15 mouse cellular contexts compared by ENCODE assay signal in genomic region chr6:37679871-37680270, GRCm38 (mm10).
"Had no signal": no experiment of that assay in that cellular context is flagged by ENCODE, and none has a peak within 500 bp of the region (broad histone marks: within the 10 kb centered on the region; RNA-seq: fewer than 3 reads in every experiment).

No protein-coding gene starts in this region.

- H3K36me3 ChIP-seq: neural tube, embryonic 15.5 days; stomach, embryonic 15.5 days had no signal

- H3K4me1 ChIP-seq: neural tube, embryonic 15.5 days; stomach, embryonic 15.5 days had no signal

- H3K9ac ChIP-seq: neural tube, embryonic 15.5 days; stomach, embryonic 15.5 days had no signal

- DNase-seq: retina, postnatal 1 day; right cerebral cortex, adult 18-20 months; right cerebral cortex, postnatal 14 days; right cerebral cortex, postnatal 25 days; right cerebral cortex, postnatal 4 days; spleen, adult 18-20 months; thymus, adult 18-20 months; thymus, adult 2 months; thymus, postnatal 14 days; thymus, postnatal 25 days; thymus, postnatal 36 days; thymus, postnatal 4 days had no signal

- H3K27ac ChIP-seq: neural tube, embryonic 15.5 days; stomach, embryonic 15.5 days; stomach, postnatal 0 days had no signal

- H3K4me3 ChIP-seq: neural tube, embryonic 15.5 days; stomach, embryonic 15.5 days had no signal

- H3K4me2 ChIP-seq: neural tube, embryonic 15.5 days; stomach, embryonic 15.5 days had no signal

- H3K9me3 ChIP-seq: neural tube, embryonic 15.5 days; stomach, embryonic 15.5 days had no signal

- H3K27me3 ChIP-seq: neural tube, embryonic 15.5 days; stomach, embryonic 15.5 days had no signal
